Mouse (Mus musculus) limb, embryonic 15.5 days (tissue): Measurements from ENCODE around the gene Galnt16. TPM values are rescaled to one million over a fixed set of nuclear protein-coding genes. Genes with fewer than 3 reads are reported as not detected.

Source experiments
- ATAC-seq: fragments of 200-750 bp; cut with Nextera tagmentation; 2 replicates; pipeline ENCODE4 v1.8.0; 2017; ENCODE audit warnings: low read depth, moderate TSS enrichment; ENCODE audit not compliant: insufficient number of reproducible peaks, low FRiP score, low TSS enrichment
- H3K27ac ChIP-seq: fragments of 300-500 bp; sonication (generic); 2 replicates; pipeline ENCODE4 v1.5.1; 2015; ENCODE audit warnings: moderate library complexity, mild to moderate bottlenecking, inconsistent platforms
- H3K27me3 ChIP-seq: fragments of 300-500 bp; sonication (generic); 2 replicates; pipeline ENCODE4 v1.6.1; 2015; ENCODE audit warnings: inconsistent platforms
- H3K36me3 ChIP-seq: fragments of 300-500 bp; sonication (generic); 2 replicates; pipeline ENCODE4 v1.6.1; 2015; ENCODE audit warnings: inconsistent platforms
- H3K4me1 ChIP-seq: fragments of 300-500 bp; sonication (generic); 2 replicates; pipeline ENCODE4 v1.6.1; 2015; ENCODE audit warnings: inconsistent platforms
- H3K4me2 ChIP-seq: fragments of 300-500 bp; sonication (generic); 2 replicates; pipeline ENCODE4 v1.6.1; 2015; ENCODE audit warnings: mild to moderate bottlenecking, inconsistent platforms
- H3K4me3 ChIP-seq: fragments of 300-500 bp; sonication (generic); 2 replicates; pipeline ENCODE4 v1.5.1; 2015; ENCODE audit warnings: mild to moderate bottlenecking, inconsistent platforms
- H3K9ac ChIP-seq: fragments of 300-500 bp; sonication (generic); 2 replicates; pipeline ENCODE4 v1.6.1; 2015; ENCODE audit warnings: inconsistent platforms
- H3K9me3 ChIP-seq: fragments of 300-500 bp; sonication (generic); 2 replicates; pipeline ENCODE4 v1.6.1; 2016; ENCODE audit warnings: inconsistent platforms
- WGBS: fragments of 180-500 bp; shearing (Covaris S2); methylation state at CpG from one replicate; pipeline ENCODE4 v1.1.7; 2015; 5-methylcytosine and 5-hydroxymethylcytosine counted together
- polyA plus RNA-seq: library from polyadenylated mRNA; unstranded; fragments of >200 nt; fragmentation: Nextera tagmentation; extraction: Ambion mirVana; gene quantifications from 2 replicates; pipeline ENCODE4 v1.2.1, GENCODE M21; 2015

Galnt16 gene
- polyA plus RNA-seq, 1 experiment from 2014 or later = 23.5 TPM

DNA sequence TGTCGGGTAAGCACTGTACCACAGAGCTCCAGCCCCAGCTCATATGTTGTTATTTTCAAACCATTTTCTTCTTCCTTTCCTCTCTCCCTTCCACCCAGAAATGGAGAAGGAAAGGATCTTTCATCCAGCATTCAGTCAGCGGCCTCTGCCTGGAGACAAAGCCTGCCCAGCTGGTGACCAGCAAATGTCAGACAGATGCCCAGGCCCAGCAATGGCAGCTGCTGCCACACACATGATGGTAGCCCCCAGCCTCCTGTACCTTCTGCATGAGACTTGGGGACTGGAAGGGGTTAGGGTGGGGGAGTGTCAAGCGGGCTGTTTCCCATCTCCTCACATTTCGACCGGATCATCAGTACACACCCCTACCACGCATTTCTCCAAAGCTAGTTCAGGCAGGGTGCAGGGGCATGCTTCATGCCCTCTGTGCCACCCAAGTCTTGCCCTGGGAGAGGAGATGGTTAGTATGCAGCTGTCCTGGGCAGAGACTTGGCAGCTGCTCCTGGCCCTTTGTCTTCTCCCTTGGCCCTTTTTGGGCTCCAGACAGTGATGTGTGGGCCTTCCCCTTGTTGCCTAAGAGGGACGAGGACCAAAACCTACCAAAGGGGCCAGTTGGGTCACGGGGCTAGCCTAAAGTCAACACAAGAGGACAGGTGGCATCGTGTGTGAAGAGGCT lies 83.7 kb downstream of the Galnt16 start:
- ATAC-seq = no peak
- 85% methylated on average over 9 of the region's 9 CpGs for WGBS
- H3K4me3 ChIP-seq = no peak overlapping the region
- no peak overlapping the region for H3K4me2 ChIP-seq
- H3K4me1 ChIP-seq = peaks cover 18% of the 10 kb centered on the region
- H3K27me3 ChIP-seq = no peaks in the 10 kb centered on the region
- no peak overlapping the region for H3K27ac ChIP-seq
- no peaks in the 10 kb centered on the region for H3K9me3 ChIP-seq
- H3K36me3 ChIP-seq = no peaks in the 10 kb centered on the region
- no peak overlapping the region for H3K9ac ChIP-seq

DNA sequence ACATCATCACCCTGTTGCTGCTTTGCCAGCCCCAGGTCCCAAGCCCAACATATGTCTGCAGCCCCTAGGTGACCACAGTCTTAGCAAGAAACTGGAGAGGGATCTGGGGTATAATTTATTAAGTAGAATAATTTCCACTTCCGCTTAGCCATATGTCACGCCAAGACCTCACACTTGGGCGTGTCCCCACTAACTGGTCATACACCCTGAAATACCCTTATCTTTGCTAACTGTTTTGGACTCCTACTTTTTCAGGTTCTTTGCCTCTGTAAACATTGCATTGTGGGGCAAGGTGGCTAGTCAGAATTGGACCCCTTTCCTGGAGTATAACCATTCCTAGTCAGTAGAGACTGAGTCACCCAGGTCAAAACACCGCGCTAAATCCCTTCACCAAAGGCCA lies 84.4 kb downstream of the Galnt16 start:
- no peaks in the 10 kb centered on the region for H3K27me3 ChIP-seq
- no peaks in the 10 kb centered on the region for H3K9me3 ChIP-seq
- ATAC-seq = no peak
- no peak overlapping the region for H3K9ac ChIP-seq
- H3K4me1 ChIP-seq = peaks cover 18% of the 10 kb centered on the region
- H3K4me2 ChIP-seq = no peak overlapping the region
- 86% methylated on average over 5 of the region's 5 CpGs for WGBS
- no peaks in the 10 kb centered on the region for H3K36me3 ChIP-seq
- no peak overlapping the region for H3K4me3 ChIP-seq
- no peak overlapping the region for H3K27ac ChIP-seq

DNA sequence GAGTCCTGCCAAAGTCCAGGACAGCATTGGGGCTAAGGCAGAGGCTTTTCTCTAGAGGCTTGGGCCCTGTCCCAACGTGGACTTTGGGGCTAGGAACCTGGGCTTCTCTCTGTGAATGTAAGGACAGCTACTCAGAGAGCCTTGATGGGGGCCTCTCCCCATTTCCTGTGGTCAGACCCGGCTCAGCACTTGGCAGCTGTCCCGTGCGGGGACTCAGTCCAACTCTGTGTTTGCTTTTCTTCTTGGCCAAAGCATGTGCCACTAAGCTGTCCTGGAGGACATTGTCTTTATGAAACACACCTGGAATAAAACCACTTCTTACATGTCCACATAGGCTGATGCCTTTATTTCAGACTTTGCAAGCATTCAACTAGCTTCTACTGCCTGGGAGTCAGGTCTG lies 85.5 kb downstream of the Galnt16 start:
- Histone ChIP-seq H3K9me3 (no peaks in the 10 kb centered on the region), H3K4me1 (peaks cover 18% of the 10 kb centered on the region), H3K4me2 (no peak overlapping the region), H3K4me3 (no peak overlapping the region), H3K27me3 (no peaks in the 10 kb centered on the region), H3K27ac (no peak overlapping the region), H3K36me3 (no peaks in the 10 kb centered on the region), H3K9ac (no peak overlapping the region)
- ATAC-seq = no peak
- 40% methylated on average over 4 of the region's 4 CpGs for WGBS

DNA sequence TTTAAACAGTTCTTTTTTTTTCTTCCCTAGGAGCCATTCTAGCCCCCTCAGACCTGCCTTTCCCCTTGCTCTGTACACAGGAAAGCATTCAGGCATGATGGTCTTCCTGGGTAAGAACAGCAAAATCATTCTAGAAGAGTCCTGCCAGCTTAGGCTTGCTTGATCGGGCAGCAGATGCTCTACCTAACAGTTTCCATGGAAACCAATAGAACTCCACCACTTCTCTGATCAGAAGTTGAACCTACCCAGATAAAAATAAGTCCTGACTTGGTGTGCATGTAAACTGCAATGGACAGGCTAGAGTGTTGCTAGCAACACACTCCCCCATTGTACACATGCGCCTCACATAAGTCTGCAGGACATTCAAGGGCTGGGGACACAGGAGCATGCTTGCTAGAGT lies 86.1 kb downstream of the Galnt16 start:
- H3K36me3 ChIP-seq = no peaks in the 10 kb centered on the region
- 86% methylated on average over 2 of the region's 2 CpGs for WGBS
- H3K4me1 ChIP-seq = peaks cover 18% of the 10 kb centered on the region
- no peak overlapping the region for H3K4me3 ChIP-seq
- H3K9ac ChIP-seq = no peak overlapping the region
- no peaks in the 10 kb centered on the region for H3K27me3 ChIP-seq
- peak overlapping the region; percentile 13; the same call in 1 of the 2 replicates for H3K27ac ChIP-seq
- H3K4me2 ChIP-seq = no peak overlapping the region
- ATAC-seq = no peak
- H3K9me3 ChIP-seq = no peaks in the 10 kb centered on the region

DNA sequence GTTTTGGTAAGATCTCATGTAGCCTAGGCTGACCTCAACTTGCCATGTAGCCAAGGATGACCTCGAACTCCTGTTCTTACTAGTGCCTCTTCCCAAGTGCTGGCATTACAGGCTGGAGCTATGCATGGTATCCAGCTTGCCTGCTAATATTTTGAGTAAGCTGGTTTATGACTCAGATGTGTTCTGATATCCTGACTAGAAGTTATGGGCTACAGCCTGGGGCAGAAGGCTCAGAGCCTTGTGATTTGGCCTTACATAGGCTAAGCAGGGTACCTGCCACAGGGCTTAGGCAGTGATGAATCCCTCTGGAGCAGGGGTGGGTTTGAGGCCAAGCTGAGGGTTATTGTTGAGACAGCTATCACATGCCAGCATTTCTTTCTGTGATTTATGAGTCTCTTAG lies 90.5 kb downstream of the Galnt16 start:
- H3K27me3 ChIP-seq = no peaks in the 10 kb centered on the region
- H3K9me3 ChIP-seq = no peaks in the 10 kb centered on the region
- ATAC-seq = no peak
- no peak overlapping the region for H3K4me3 ChIP-seq
- H3K27ac ChIP-seq = no peak overlapping the region
- H3K9ac ChIP-seq = no peak overlapping the region
- no peaks in the 10 kb centered on the region for H3K36me3 ChIP-seq
- 86% methylated on average over 1 of the region's 1 CpGs for WGBS
- peaks cover 10% of the 10 kb centered on the region for H3K4me1 ChIP-seq
- no peak overlapping the region for H3K4me2 ChIP-seq

DNA sequence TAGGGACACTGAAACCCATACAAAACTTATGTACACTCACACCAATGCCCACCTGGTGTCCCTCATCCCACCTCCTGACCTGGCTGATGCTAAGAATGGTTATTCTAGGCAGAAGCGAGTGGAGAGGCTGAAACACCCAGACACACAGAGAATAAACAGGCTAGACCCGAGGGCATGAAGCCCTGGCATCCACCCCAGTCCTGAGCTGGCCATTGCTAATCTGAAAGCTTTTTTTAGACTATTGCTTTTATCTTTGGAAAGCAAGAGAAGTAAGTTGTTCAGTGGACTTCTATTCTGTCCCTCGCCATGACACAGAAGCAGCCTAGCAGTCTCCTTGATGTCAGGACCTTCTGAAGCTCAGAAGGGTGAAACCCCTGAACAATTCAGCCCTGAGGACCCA lies 91.9 kb downstream of the Galnt16 start:
- no peak for ATAC-seq

DNA sequence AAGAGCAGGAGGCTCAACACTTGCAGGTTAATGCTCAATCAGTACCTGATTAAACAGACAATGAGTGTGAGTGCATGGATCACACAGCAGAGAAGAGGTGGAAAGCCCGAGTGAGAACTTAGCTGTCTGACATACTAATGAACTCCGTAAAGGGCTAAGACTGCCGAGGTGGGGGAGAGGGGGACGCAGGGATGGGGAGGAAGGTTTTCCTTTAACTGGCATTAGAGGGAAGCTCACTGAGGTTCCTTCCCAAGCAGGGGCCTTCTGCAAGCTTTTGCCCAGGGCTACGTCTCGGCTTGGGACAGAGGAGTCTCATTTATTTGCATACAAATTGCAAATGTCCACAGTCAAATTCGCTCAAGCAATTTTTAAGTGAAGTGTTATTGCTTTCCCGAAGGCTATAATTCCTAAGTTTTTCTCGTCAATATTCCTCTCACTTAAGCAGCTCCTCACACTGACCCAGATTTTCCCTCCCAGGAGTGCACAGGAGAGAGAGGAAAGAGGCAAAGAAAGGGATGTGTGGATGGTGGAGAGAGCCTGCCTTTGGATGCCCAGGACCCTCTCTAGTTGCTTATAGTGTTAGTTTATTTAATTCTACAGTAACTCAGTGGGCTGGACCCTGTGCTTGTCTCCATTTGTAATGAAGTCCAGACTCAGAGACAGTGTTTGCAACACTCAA lies 94.2 kb downstream of the Galnt16 start:
- H3K9me3 ChIP-seq = no peaks in the 10 kb centered on the region
- no peak overlapping the region for H3K9ac ChIP-seq
- no peak overlapping the region for H3K4me3 ChIP-seq
- H3K36me3 ChIP-seq = no peaks in the 10 kb centered on the region
- no peaks in the 10 kb centered on the region for H3K4me1 ChIP-seq
- H3K27me3 ChIP-seq = no peaks in the 10 kb centered on the region
- WGBS = 49% methylated on average over 9 of the region's 9 CpGs
- ATAC-seq = no peak
- no peak overlapping the region for H3K4me2 ChIP-seq
- H3K27ac ChIP-seq = no peak overlapping the region

More for the DNA sequence above, 91.9 kb downstream of the Galnt16 start:
- Histone ChIP-seq H3K27ac (no peak overlapping the region), H3K27me3 (no peaks in the 10 kb centered on the region), H3K9me3 (no peaks in the 10 kb centered on the region), H3K4me1 (no peaks in the 10 kb centered on the region), H3K4me2 (no peak overlapping the region), H3K4me3 (no peak overlapping the region), H3K9ac (no peak overlapping the region), H3K36me3 (no peaks in the 10 kb centered on the region)
- 75% methylated on average over 3 of the region's 3 CpGs for WGBS

DNA sequence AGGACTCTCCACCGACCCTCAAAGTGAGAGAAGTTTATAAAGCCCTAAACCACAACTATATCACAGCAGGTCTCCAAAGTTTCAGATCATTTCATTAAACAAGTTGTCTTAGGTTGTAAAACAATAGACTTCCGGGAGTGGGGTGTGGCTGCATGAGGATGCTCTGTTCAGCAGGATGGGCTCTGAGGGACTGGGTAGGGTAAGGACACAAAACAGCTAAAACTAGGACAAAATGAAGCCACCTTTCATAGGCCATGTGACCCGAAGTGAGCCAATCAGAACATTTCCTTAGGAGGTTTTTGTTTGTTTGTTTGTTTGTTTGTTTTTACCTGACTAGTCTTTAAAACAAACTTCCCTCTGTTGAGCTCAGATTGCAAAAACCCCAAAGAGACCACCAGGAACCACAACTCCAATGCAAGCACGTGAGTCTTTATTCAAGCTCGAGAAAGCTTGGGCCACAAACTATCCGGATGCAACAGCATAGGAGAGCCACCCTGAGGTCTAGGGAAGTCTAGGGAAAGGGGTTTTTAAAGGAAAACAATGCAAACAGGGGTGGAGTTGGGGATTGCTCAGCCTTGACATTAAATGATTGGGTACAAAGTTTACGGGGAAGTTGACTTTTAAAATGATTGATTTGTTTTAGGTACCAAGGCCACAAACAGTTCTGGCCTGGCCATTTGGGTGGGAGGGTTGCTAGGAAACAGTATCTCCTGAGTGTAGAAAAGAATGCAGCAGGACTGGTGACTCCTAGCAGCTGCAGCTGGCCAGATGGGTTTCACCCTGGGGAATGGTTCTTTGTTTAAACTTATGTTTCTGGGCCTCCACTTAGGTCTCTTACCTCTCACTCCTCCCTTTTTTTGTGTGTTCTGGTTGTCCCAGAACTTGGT lies 97.5 kb downstream of the Galnt16 start:
- no peaks in the 10 kb centered on the region for H3K4me1 ChIP-seq
- H3K27ac ChIP-seq = no peak overlapping the region
- WGBS = 44% methylated on average over 7 of the region's 7 CpGs
- no peak overlapping the region for H3K4me3 ChIP-seq
- H3K27me3 ChIP-seq = no peaks in the 10 kb centered on the region
- no peak overlapping the region for H3K4me2 ChIP-seq
- no peaks in the 10 kb centered on the region for H3K36me3 ChIP-seq
- no peak overlapping the region for H3K9ac ChIP-seq
- ATAC-seq = no peak
- H3K9me3 ChIP-seq = no peaks in the 10 kb centered on the region

DNA sequence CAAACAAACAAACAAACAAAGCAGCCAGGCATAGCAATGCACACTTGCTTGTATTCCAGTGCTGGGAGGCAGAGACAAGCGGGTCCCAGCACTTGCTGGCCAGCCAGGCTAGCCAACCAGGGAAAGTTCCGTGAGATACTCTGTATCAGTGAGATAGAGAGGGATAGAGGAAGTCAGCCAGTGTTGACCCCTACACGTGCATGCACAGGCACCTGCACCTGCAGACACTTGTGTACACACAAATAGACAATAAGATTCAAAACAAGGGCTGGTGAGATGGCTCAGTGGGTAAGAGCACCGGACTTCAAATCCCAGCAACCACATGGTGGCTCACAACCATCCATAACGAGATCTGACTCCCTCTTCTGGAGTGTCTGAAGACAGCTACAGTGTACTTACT lies 102.4 kb downstream of the Galnt16 start:
- Histone ChIP-seq H3K4me3 (no peak overlapping the region), H3K27me3 (no peaks in the 10 kb centered on the region), H3K9ac (no peak overlapping the region), H3K27ac (no peak overlapping the region), H3K4me1 (no peaks in the 10 kb centered on the region), H3K36me3 (no peaks in the 10 kb centered on the region), H3K4me2 (no peak overlapping the region), H3K9me3 (no peaks in the 10 kb centered on the region)
- 77% methylated on average over 5 of the region's 5 CpGs for WGBS
- no peak for ATAC-seq

DNA sequence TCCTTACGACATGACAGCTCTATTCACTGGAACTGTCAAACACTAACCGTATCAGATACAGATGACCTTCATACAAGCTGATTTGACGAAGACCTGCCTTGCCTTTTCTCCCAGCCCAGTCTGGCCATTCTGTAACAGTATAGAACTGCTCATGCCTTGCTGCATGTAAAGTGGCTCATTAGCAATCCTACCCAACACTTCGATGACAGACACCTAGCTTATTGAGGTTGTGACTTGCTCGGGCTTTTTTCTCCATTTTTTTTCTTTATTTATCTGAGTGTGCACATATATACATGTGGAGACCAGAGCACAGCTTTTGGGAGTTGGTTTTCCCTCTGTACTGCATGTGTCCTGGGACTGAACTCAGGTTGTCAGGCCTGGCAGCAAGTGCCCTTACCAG lies 113.7 kb downstream of the Galnt16 start:
- Histone ChIP-seq H3K36me3 (peaks cover 44% of the 10 kb centered on the region), H3K27ac (no peak overlapping the region), H3K9me3 (no peaks in the 10 kb centered on the region), H3K27me3 (no peaks in the 10 kb centered on the region), H3K4me2 (no peak overlapping the region), H3K9ac (no peak overlapping the region), H3K4me3 (no peak overlapping the region), H3K4me1 (no peaks in the 10 kb centered on the region)
- no peak for ATAC-seq
- WGBS = 86% methylated on average over 5 of the region's 5 CpGs

DNA sequence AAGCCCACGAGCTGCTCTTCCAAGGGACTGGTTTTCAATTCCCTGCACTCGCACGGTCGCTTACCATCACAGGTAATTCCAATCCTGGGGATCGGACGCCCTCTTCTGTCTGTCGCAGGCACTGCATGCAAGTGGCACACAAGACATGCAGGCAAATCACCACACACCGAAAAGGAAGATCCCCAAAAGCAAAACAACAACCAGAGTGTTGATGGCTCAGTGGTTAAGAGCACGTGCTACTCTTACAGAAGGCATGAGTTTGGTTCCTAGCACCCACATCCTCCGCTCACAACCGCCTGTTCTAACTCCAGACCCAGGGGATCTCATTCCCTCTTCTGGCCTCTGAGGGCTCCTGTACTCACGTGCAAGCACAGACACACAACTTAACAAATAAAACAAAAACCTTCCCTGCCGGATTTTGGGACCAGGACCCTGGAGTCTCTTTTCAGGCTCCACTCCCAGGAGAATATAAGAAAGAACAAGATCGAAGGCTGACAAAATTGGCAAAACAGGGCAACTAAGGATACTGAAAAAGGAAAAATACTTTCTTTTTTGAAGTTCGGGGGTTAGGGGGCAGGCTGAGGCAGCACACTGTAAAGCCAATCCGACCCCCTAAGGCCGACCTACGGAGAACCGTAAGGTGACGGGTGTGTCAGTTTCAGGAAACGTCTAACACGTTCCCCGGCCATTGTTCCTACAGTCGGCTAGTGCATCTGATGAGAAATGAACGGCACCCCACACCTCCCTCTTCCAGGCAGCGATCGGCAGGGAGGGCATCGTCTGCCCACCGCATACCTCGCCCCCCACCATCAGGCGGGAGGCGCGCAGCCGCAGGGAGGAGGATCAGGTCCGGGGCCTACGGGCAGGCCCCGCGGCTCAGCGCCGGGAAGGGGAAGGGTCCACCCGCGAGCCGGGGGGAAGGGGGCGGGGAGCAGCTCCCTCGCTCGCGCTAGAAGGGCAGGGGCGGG lies 124.9 kb downstream of the Galnt16 start:
- 2% methylated on average over 43 of the region's 48 CpGs for WGBS
- peak overlapping the region; percentile 76 for H3K4me2 ChIP-seq
- H3K9ac ChIP-seq = peak overlapping the region; percentile 92
- H3K4me1 ChIP-seq = peaks cover 31% of the 10 kb centered on the region
- H3K27ac ChIP-seq = peak overlapping the region; percentile 92
- H3K4me3 ChIP-seq = peak overlapping the region; percentile 98
- peak; percentile 70 for ATAC-seq
- peaks cover 44% of the 10 kb centered on the region for H3K36me3 ChIP-seq
- H3K27me3 ChIP-seq = no peaks in the 10 kb centered on the region
- H3K9me3 ChIP-seq = no peaks in the 10 kb centered on the region
